ENCODE assay signal across 22 mouse cellular contexts in the genomic region with DNA sequence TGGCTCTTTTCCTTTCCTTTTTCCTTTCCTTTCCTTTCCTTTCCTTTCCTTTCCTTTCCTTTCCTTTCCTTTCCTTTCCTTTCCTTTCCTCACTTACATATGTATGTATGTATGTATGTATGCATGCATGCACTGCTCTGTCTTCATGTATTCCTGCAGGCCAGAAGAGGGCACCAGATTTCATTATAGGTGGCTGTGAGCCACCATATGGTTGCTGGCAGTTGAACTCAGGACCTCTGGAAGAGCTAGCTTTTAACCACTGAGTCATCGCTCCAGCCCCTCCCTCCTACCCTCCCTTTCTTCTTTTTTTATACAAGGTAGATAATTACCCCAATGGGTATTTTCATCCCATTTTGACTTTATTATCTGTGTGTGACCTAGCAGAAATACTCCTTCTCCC. TPM values are rescaled to one million over a fixed set of nuclear protein-coding genes. Genes with fewer than 3 reads are reported as not detected.
A peak's percentile ranks its signal among the peaks of the same experiment; 100 is the strongest.
DNase-seq lines count a peak whose midpoint lies in the region; ATAC-seq and TF ChIP-seq lines count a peak whose summit lies in the region.
"Had no signal": no experiment of that assay in that cellular context is flagged by ENCODE, and none has a peak within 500 bp of the region (broad histone marks: within the 10 kb centered on the region; RNA-seq: fewer than 3 reads in every experiment).

No protein-coding gene starts in this region.

- no peak for TF ChIP-seq POLR2A in ES-Bruce4 (IDR thresholded peaks at IDR 0.05; ENCODE audit: insufficient read depth, low read length)

- TF ChIP-seq CTCF in layer of hippocampus, adult 2 months (conservative IDR thresholded peaks at IDR 0.05), result peak; percentile 21; the same call in 1 of the 2 replicates
- TF ChIP-seq CTCF in ES-Bruce4 (IDR thresholded peaks at IDR 0.05; ENCODE audit: low read depth, low read length), result peak; percentile 11

- peaks cover 7% of the 10 kb centered on the region for H3K4me1 ChIP-seq in ES-Bruce4 (ENCODE audit: control insufficient read depth, insufficient read depth, low read length)
- H3K4me1 ChIP-seq in midbrain, embryonic 16.5 days (ENCODE audit: control insufficient read depth, insufficient read depth, low read length), result no peaks in the 10 kb centered on the region
- H3K4me1 ChIP-seq: embryonic facial prominence, embryonic 13.5 days; hindbrain, embryonic 13.5 days had no signal

- H3K27ac ChIP-seq in layer of hippocampus, adult 2 months, result no peak overlapping the region
- H3K27ac ChIP-seq in ES-Bruce4 (ENCODE audit: insufficient read depth, low read length), result peak overlapping the region; percentile 81; the same call in 1 of the 2 replicates
- no peak overlapping the region for H3K27ac ChIP-seq in midbrain, embryonic 16.5 days (ENCODE audit: low read length)
- H3K27ac ChIP-seq: embryonic facial prominence, embryonic 13.5 days; hindbrain, embryonic 13.5 days had no signal

- no peak overlapping the region for H3K9ac ChIP-seq in ES-Bruce4 (ENCODE audit: low read depth, poor library complexity, severe bottlenecking)
- no peak overlapping the region for H3K9ac ChIP-seq in midbrain, embryonic 16.5 days (ENCODE audit: low read depth, low read length)
- H3K9ac ChIP-seq: embryonic facial prominence, embryonic 13.5 days; hindbrain, embryonic 13.5 days had no signal

- peaks cover 35% of the 10 kb centered on the region for H3K36me3 ChIP-seq in ES-Bruce4 (ENCODE audit: control insufficient read depth, insufficient read depth, low read length, poor library complexity, severe bottlenecking)
- H3K36me3 ChIP-seq in midbrain, embryonic 16.5 days (ENCODE audit: control insufficient read depth, insufficient read depth, low read length), result peaks cover 10% of the 10 kb centered on the region; the same call in 1 of the 2 replicates

- no peak for DNase-seq in layer of hippocampus, adult 2 months (ENCODE audit: low spot score in 2 of 2)
- DNase-seq in layer of hippocampus, adult 9-11 months, result no peak
- peak; percentile 19 for DNase-seq in CD4-positive helper T cell, adult 2 months (ENCODE audit: low read depth, low spot score)
- DNase-seq in adrenal gland, adult 18-20 months (ENCODE audit: low spot score in 2 of 2), result no peak
- DNase-seq: adrenal gland, postnatal 10 days; cerebellum, adult 18-20 months; gastrocnemius, postnatal 10 days; heart, postnatal 10 days; kidney, adult 2 months; kidney, postnatal 36 days; lung, adult 2 months; right cerebral cortex, adult 18-20 months had no signal

- no peaks in the 10 kb centered on the region for H3K27me3 ChIP-seq in ES-Bruce4 (ENCODE audit: control insufficient read depth, insufficient read depth, low read length, poor library complexity, severe bottlenecking)
- H3K27me3 ChIP-seq in midbrain, embryonic 16.5 days (ENCODE audit: control insufficient read depth, insufficient read depth, low read depth, low read length), result no peaks in the 10 kb centered on the region
- H3K27me3 ChIP-seq: embryonic facial prominence, embryonic 13.5 days; hindbrain, embryonic 13.5 days; megakaryocyte, embryonic 14.5 days had no signal

- no peak for TF ChIP-seq EP300 in ES-Bruce4 (IDR thresholded peaks at IDR 0.05; ENCODE audit: insufficient read depth, low read depth, low read length)

- H3K4me2 ChIP-seq in midbrain, embryonic 16.5 days (ENCODE audit: low read length), result no peak overlapping the region
- H3K4me2 ChIP-seq: embryonic facial prominence, embryonic 13.5 days; hindbrain, embryonic 13.5 days had no signal

- WGBS in midbrain, embryonic 16.5 days, result 100% methylated on average over 1 of the region's 1 CpGs

- H3K4me3 ChIP-seq in layer of hippocampus, adult 2 months, result no peak overlapping the region
- H3K4me3 ChIP-seq in ES-Bruce4 (ENCODE audit: low read depth, low read length), result no peak overlapping the region
- H3K4me3 ChIP-seq in midbrain, embryonic 16.5 days (ENCODE audit: low read depth, low read length), result no peak overlapping the region
- H3K4me3 ChIP-seq: embryonic facial prominence, embryonic 13.5 days; hindbrain, embryonic 13.5 days; megakaryocyte, embryonic 14.5 days had no signal

- no peaks in the 10 kb centered on the region for H3K9me3 ChIP-seq in ES-Bruce4 (replicated peaks; ENCODE audit: control insufficient read depth, insufficient read depth, low read length, poor library complexity, severe bottlenecking)
- no peaks in the 10 kb centered on the region for H3K9me3 ChIP-seq in midbrain, embryonic 16.5 days (replicated peaks; ENCODE audit: control insufficient read depth, low read length, poor library complexity, severe bottlenecking)
- H3K9me3 ChIP-seq: embryonic facial prominence, embryonic 13.5 days; hindbrain, embryonic 13.5 days; megakaryocyte, embryonic 14.5 days had no signal

- ATAC-seq in megakaryocyte progenitor cell, adult 5-6 weeks (replicated peaks; ENCODE audit: poor library complexity), result 0 out of 2 replicates have a peak, but pooled peaks have one; percentile 14
- no peak for ATAC-seq in midbrain, embryonic 16.5 days

RNA-seq across cellular contexts. Expression of gene Usp28, which starts 10.6 kb away (rescaled TPM):
- total RNA-seq in layer of hippocampus, adult 2 months (2021), result 10 to 100 TPM; 33.7 to 34.5 TPM
- polyA plus RNA-seq in ES-Bruce4 (2011; ENCODE audit: insufficient read depth, insufficient read length, low read depth, missing spikeins), result 134 and 157 TPM in 2 replicates
- 8.7 and 11.2 TPM in 2 replicates for total RNA-seq in megakaryocyte progenitor cell, adult 5-6 weeks (2015)
- 6.8 and 8.8 TPM in 2 replicates for total RNA-seq in megakaryocyte progenitor cell, adult 5-6 weeks (2017)
- 27.3 and 34.3 TPM in 2 replicates for polyA plus RNA-seq in midbrain, embryonic 16.5 days (2015; fragmentation: Nextera tagmentation; extraction: Ambion mirVana)
- 1 to 10 TPM; 9.1 to 9.7 TPM for total RNA-seq in adrenal gland, adult 18-20 months (2021)

RNA-seq across cellular contexts. Expression of gene Htr3b, which starts 30.9 kb away (rescaled TPM):
- total RNA-seq in layer of hippocampus, adult 2 months (2021), result not detected
- polyA plus RNA-seq in ES-Bruce4 (2011; ENCODE audit: insufficient read depth, insufficient read length, low read depth, missing spikeins), result not detected in 2 replicates
- not detected in 2 replicates for total RNA-seq in megakaryocyte progenitor cell, adult 5-6 weeks (2015)
- total RNA-seq in megakaryocyte progenitor cell, adult 5-6 weeks (2017), result not detected in 2 replicates
- 0.09 TPM in 1 of 2 replicates, not detected in the other for polyA plus RNA-seq in midbrain, embryonic 16.5 days (2015; fragmentation: Nextera tagmentation; extraction: Ambion mirVana)
- total RNA-seq in adrenal gland, adult 18-20 months (2021), result under 1 TPM in 1 of 2 experiments, not detected in 1; 0.22 TPM
- total RNA-seq: gastrocnemius, postnatal 10 days; heart, adult 8-10 months; heart, postnatal 10 days; layer of hippocampus, postnatal 14 days; left cerebral cortex, postnatal 14 days had no signal
- polyA plus RNA-seq: lung, adult 2 months; thymus, postnatal 0 days had no signal

RNA-seq across cellular contexts. Expression of gene Zw10, which starts 59.7 kb away (rescaled TPM):
- 10 to 100 TPM; 17.3 to 17.9 TPM for total RNA-seq in layer of hippocampus, adult 2 months (2021)
- 25.5 and 29.2 TPM in 2 replicates for polyA plus RNA-seq in ES-Bruce4 (2011; ENCODE audit: insufficient read depth, insufficient read length, low read depth, missing spikeins)
- total RNA-seq in megakaryocyte progenitor cell, adult 5-6 weeks (2015), result 28.7 and 30.7 TPM in 2 replicates
- total RNA-seq in megakaryocyte progenitor cell, adult 5-6 weeks (2017), result 24.4 and 26.0 TPM in 2 replicates
- 26.4 and 27.2 TPM in 2 replicates for polyA plus RNA-seq in midbrain, embryonic 16.5 days (2015; fragmentation: Nextera tagmentation; extraction: Ambion mirVana)
- total RNA-seq in adrenal gland, adult 18-20 months (2021), result 10 to 100 TPM; 16.2 to 17.7 TPM
